Mouse (Mus musculus): ENCODE measurements around the gene Mrpl1. TPM values are rescaled to one million over a fixed set of nuclear protein-coding genes. Genes with fewer than 3 reads are reported as not detected.

The Mrpl1 gene
- polyA plus RNA-seq, 1 experiment: 14.4 TPM

GRCm38 (mm10) chr5:96267017-96267702, 57.9 kb downstream of the Mrpl1 start:
- TF ChIP-seq POLR2A (IDR thresholded peaks at IDR 0.05; ENCODE audit: low read depth, low read length) (no peak), CTCF (IDR thresholded peaks at IDR 0.05; ENCODE audit: borderline replicate concordance, insufficient read depth, low read length) (no peak)
- H3K27ac ChIP-seq (ENCODE audit: insufficient read depth, low read length): no peak overlapping the region
- H3K4me3 ChIP-seq (ENCODE audit: insufficient read depth, low read length): no peak overlapping the region
- peaks cover 3% of the 10 kb centered on the region; the same call in 1 of the 2 replicates for H3K4me1 ChIP-seq (ENCODE audit: control insufficient read depth, insufficient read depth, low read length)

GRCm38 (mm10) chr5:96271070-96271469, 61.8 kb downstream of the Mrpl1 start:
- no peak for TF ChIP-seq POLR2A (IDR thresholded peaks at IDR 0.05; ENCODE audit: low read depth, low read length)
- H3K4me1 ChIP-seq (ENCODE audit: control insufficient read depth, insufficient read depth, low read length): peaks cover 3% of the 10 kb centered on the region; the same call in 1 of the 2 replicates
- H3K27ac ChIP-seq (ENCODE audit: insufficient read depth, low read length): peak overlapping the region; percentile 39; the same call in 1 of the 2 replicates

DNA sequence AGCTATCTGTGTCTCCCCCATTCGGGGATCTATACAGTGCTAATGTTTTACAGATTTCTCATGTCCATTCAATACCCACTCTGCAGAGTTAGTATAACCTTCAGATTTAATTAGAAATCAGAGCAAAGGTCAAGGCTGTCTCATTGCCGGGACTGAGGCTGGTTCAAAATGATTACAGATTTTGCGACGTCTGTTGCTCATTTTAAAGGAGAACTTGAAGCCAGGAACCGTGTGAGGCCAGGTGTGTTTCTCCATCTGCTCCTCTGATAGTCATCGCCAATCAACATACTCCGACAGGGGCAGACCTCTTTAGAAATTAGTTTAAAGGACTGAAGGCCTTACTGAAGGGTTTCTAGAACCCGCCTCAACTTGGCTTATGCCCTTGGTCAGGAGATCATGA, 96.5 kb downstream of the Mrpl1 start:
- H3K4me1 ChIP-seq (ENCODE audit: control insufficient read depth, insufficient read depth, low read length): no peaks in the 10 kb centered on the region
- H3K4me3 ChIP-seq (ENCODE audit: insufficient read depth, low read length): no peak overlapping the region
- TF ChIP-seq CTCF (IDR thresholded peaks at IDR 0.05; ENCODE audit: borderline replicate concordance, insufficient read depth, low read length): no peak
- TF ChIP-seq POLR2A (IDR thresholded peaks at IDR 0.05; ENCODE audit: low read depth, low read length): no peak
- no peak overlapping the region for H3K27ac ChIP-seq (ENCODE audit: insufficient read depth, low read length)

More at GRCm38 (mm10) chr5:96271070-96271469, 61.8 kb downstream of the Mrpl1 start:
- H3K4me3 ChIP-seq (ENCODE audit: insufficient read depth, low read length): no peak overlapping the region

DNA sequence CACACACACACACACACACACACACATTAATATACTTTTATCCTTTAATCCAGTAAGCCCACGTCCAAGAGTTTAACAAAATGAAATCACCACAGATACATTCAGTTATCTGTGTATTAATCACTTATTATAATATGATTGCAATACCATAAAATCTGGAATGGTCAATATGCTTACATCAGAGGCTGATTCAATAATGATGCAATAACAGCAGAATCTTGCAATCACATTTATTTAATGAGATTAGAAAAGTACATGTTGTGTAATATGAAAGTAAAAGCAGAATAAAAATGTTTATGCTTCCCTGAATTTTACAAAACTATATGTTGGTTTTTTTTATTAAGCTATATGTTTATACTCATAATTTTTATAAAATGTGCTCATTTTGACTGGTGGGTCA, 97.0 kb downstream of the Mrpl1 start:
- no peak overlapping the region for H3K4me3 ChIP-seq (ENCODE audit: insufficient read depth, low read length)
- no peak overlapping the region for H3K27ac ChIP-seq (ENCODE audit: insufficient read depth, low read length)
- no peaks in the 10 kb centered on the region for H3K4me1 ChIP-seq (ENCODE audit: control insufficient read depth, insufficient read depth, low read length)
- TF ChIP-seq CTCF (IDR thresholded peaks at IDR 0.05; ENCODE audit: borderline replicate concordance, insufficient read depth, low read length) (no peak), POLR2A (IDR thresholded peaks at IDR 0.05; ENCODE audit: low read depth, low read length) (no peak)

GRCm38 (mm10) chr5:96306826-96307225, 97.5 kb downstream of the Mrpl1 start:
- H3K4me1 ChIP-seq (ENCODE audit: control insufficient read depth, insufficient read depth, low read length): no peaks in the 10 kb centered on the region
- no peak overlapping the region for H3K4me3 ChIP-seq (ENCODE audit: insufficient read depth, low read length)
- TF ChIP-seq CTCF (IDR thresholded peaks at IDR 0.05; ENCODE audit: borderline replicate concordance, insufficient read depth, low read length) (no peak), POLR2A (IDR thresholded peaks at IDR 0.05; ENCODE audit: low read depth, low read length) (no peak)
- H3K27ac ChIP-seq (ENCODE audit: insufficient read depth, low read length): no peak overlapping the region

DNA sequence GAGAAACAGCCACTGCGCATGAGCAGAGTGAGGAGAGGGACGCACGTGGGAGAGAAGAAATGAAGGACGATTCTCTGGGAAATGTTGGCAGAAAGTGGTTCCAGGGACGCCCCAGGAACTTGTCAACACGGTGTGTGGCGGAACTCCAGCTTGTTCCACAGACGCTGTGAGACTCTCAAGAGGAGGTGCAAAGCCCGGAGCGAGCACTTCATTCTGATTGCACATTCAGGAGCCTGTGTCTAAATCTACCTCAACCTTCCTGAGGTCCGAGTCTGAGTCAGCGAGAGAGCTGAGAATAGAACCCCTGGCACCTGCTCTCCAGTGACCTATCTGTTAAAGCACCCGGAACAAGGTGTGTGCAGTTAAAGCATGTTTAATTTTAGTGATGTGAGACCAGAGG, 98.8 kb downstream of the Mrpl1 start:
- Histone ChIP-seq H3K27ac (ENCODE audit: insufficient read depth, low read length) (no peak overlapping the region), H3K4me3 (ENCODE audit: insufficient read depth, low read length) (no peak overlapping the region), H3K4me1 (ENCODE audit: control insufficient read depth, insufficient read depth, low read length) (no peaks in the 10 kb centered on the region)
- TF ChIP-seq POLR2A (IDR thresholded peaks at IDR 0.05; ENCODE audit: low read depth, low read length) (no peak), CTCF (IDR thresholded peaks at IDR 0.05; ENCODE audit: borderline replicate concordance, insufficient read depth, low read length) (no peak)

GRCm38 (mm10) chr5:96308645-96309044, 99.4 kb downstream of the Mrpl1 start:
- TF ChIP-seq POLR2A (IDR thresholded peaks at IDR 0.05; ENCODE audit: low read depth, low read length) (no peak), CTCF (IDR thresholded peaks at IDR 0.05; ENCODE audit: borderline replicate concordance, insufficient read depth, low read length) (no peak)
- H3K4me1 ChIP-seq (ENCODE audit: control insufficient read depth, insufficient read depth, low read length): no peaks in the 10 kb centered on the region
- no peak overlapping the region for H3K27ac ChIP-seq (ENCODE audit: insufficient read depth, low read length)
- H3K4me3 ChIP-seq (ENCODE audit: insufficient read depth, low read length): no peak overlapping the region

- Histone ChIP-seq H3K4me1 (ENCODE audit: control insufficient read depth, insufficient read depth, low read length) (no peaks in the 10 kb centered on the region), H3K27ac (ENCODE audit: insufficient read depth, low read length) (no peak overlapping the region), H3K4me3 (ENCODE audit: insufficient read depth, low read length) (no peak overlapping the region)
- TF ChIP-seq POLR2A (IDR thresholded peaks at IDR 0.05; ENCODE audit: low read depth, low read length) (no peak), CTCF (IDR thresholded peaks at IDR 0.05; ENCODE audit: borderline replicate concordance, insufficient read depth, low read length) (no peak)
These were observed 100.3 kb downstream of the Mrpl1 start for GRCm38 (mm10) chr5:96309566-96309965.

GRCm38 (mm10) chr5:96311677-96312076, 102.4 kb downstream of the Mrpl1 start:
- TF ChIP-seq CTCF (IDR thresholded peaks at IDR 0.05; ENCODE audit: borderline replicate concordance, insufficient read depth, low read length) (no peak), POLR2A (IDR thresholded peaks at IDR 0.05; ENCODE audit: low read depth, low read length) (no peak)
- no peak overlapping the region for H3K4me3 ChIP-seq (ENCODE audit: insufficient read depth, low read length)
- no peak overlapping the region for H3K27ac ChIP-seq (ENCODE audit: insufficient read depth, low read length)
- no peaks in the 10 kb centered on the region for H3K4me1 ChIP-seq (ENCODE audit: control insufficient read depth, insufficient read depth, low read length)

Other genes starting within 250 kb of the Mrpl1 start
- gene Cnot6l, start 45.3 kb upstream of the Mrpl1 start, polyA plus RNA-seq (2011; ENCODE audit: insufficient read length, low read depth, missing spikeins): 54.9 and 65.6 TPM in 2 replicates
- 1.2 and 2.2 TPM in 2 replicates for gene Fras1, start 164.5 kb downstream of the Mrpl1 start, polyA plus RNA-seq (2011; ENCODE audit: insufficient read length, low read depth, missing spikeins)